Mouse (Mus musculus) limb, embryonic 14.5 days (tissue): Measurements from ENCODE around the gene Rnf5. TPM values are rescaled to one million over a fixed set of nuclear protein-coding genes. Genes with fewer than 3 reads are reported as not detected.
A peak's percentile ranks its signal among the peaks of the same experiment; 100 is the strongest.

ENCODE experiments used
- ATAC-seq: fragments of 200-750 bp; cut with Nextera tagmentation; 2 replicates; pipeline ENCODE4 v1.8.0; 2017; ENCODE audit warnings: low read depth, moderate number of reproducible peaks, moderate TSS enrichment; ENCODE audit not compliant: low FRiP score
- DNase-seq: peaks from one replicate; pipeline ENCODE4 v3.0.0-alpha.2; 2015; ENCODE audit warnings: low spot score
- H3K27ac ChIP-seq: fragments of 300-500 bp; sonication (generic); replicated peaks from 2 replicates; pipeline ENCODE4 v1.5.1; 2014; ENCODE audit warnings: low read depth, mild to moderate bottlenecking, low read length, moderate library complexity, mixed read lengths
- H3K27me3 ChIP-seq: fragments of 300-500 bp; sonication (generic); 2 replicates; pipeline ENCODE4 v1.6.1; 2014; ENCODE audit warnings: low read length, mixed read lengths; ENCODE audit not compliant: control insufficient read depth, insufficient read depth
- H3K36me3 ChIP-seq: fragments of 300-500 bp; sonication (generic); 2 replicates; pipeline ENCODE4 v1.6.1; 2014; ENCODE audit warnings: mild to moderate bottlenecking, low read length, moderate library complexity, mixed read lengths; ENCODE audit not compliant: control insufficient read depth, insufficient read depth
- H3K4me1 ChIP-seq: fragments of 300-500 bp; sonication (generic); 2 replicates; pipeline ENCODE4 v1.6.1; 2014; ENCODE audit warnings: antibody characterized with exemption, low read length, mixed read lengths; ENCODE audit not compliant: control insufficient read depth, insufficient read depth
- H3K4me2 ChIP-seq: fragments of 300-500 bp; sonication (generic); replicated peaks from 2 replicates; pipeline ENCODE4 v1.6.1; 2014; ENCODE audit warnings: low read depth, mild to moderate bottlenecking, low read length, moderate library complexity; ENCODE audit not compliant: severe bottlenecking
- H3K4me3 ChIP-seq: fragments of 300-500 bp; sonication (generic); replicated peaks from 2 replicates; pipeline ENCODE4 v1.5.1; 2014; ENCODE audit warnings: low read length
- H3K9ac ChIP-seq: fragments of 300-500 bp; sonication (generic); 2 replicates; pipeline ENCODE4 v1.6.1; 2014; ENCODE audit warnings: mild to moderate bottlenecking, low read depth, low read length, moderate library complexity; ENCODE audit not compliant: severe bottlenecking
- H3K9me3 ChIP-seq: fragments of 300-500 bp; sonication (generic); 2 replicates; pipeline ENCODE4 v1.6.1; 2016; ENCODE audit warnings: low read length; ENCODE audit not compliant: control insufficient read depth
- POLR2A ChIP-seq: fragments of 200-500 bp; IDR thresholded peaks from 2 replicates; pipeline ENCODE4 v1.8.0; 2012; ENCODE audit warnings: inconsistent platforms, mild to moderate bottlenecking, moderate library complexity, borderline replicate concordance; ENCODE audit not compliant: insufficient read depth, insufficient read length; ENCODE audit errors: extremely low read depth
- WGBS: fragments of 180-500 bp; shearing (Covaris S2); extraction: QIAGEN DNeasy Blood & Tissue Kit; methylation state at CpG from one replicate; pipeline ENCODE4 v1.1.7; 2014; 5-methylcytosine and 5-hydroxymethylcytosine counted together
- polyA plus RNA-seq, 2 experiments: library from polyadenylated mRNA; depleted of rRNA in 1 of 2; stranded (reverse) in 1 of 2; unstranded in 1 of 2; fragments of >200 nt; fragmentation: Nextera tagmentation in 1 of 2; extraction: Ambion mirVana in 1 of 2; gene quantifications; 2 replicates each; pipeline versions ENCODE4 v1.2.1 to v1.2.3; 2012 to 2014

Rnf5 gene
- polyA plus RNA-seq, 2 experiments, result 79.5 to 103 TPM

GRCm38 (mm10) chr17:34583819-34584218 is 19.7 kb downstream of the Rnf5 start:
- Histone ChIP-seq H3K27me3 (no peaks in the 10 kb centered on the region), H3K4me2 (no peak overlapping the region), H3K4me3 (no peak overlapping the region), H3K27ac (no peak overlapping the region), H3K36me3 (no peaks in the 10 kb centered on the region), H3K9ac (no peak overlapping the region), H3K9me3 (no peaks in the 10 kb centered on the region), H3K4me1 (peaks cover 19% of the 10 kb centered on the region)
- ATAC-seq (no peak), DNase-seq (no peak)
- no peak for TF ChIP-seq POLR2A
- WGBS, result 94% methylated on average over 8 of the region's 8 CpGs

DNA sequence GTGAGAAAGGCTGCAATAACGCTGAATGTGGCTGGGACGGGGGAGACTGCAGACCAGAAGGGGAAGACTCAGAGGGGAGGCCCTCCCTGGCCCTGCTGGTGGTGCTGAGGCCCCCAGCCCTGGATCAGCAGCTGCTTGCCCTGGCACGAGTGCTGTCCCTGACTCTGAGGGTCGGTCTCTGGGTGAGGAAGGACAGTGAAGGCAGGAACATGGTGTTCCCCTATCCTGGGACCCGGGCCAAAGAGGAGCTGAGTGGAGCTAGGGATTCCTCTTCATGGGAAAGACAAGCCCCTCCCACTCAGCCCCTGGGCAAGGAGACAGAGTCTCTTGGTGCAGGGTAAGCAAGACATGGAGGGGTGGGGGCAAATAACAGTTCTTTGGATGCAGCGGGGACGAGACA is 20.1 kb downstream of the Rnf5 start:
- WGBS, result 60% methylated on average over 7 of the region's 7 CpGs
- H3K4me3 ChIP-seq, result no peak overlapping the region
- no peaks in the 10 kb centered on the region for H3K27me3 ChIP-seq
- H3K9ac ChIP-seq, result no peak overlapping the region
- no peaks in the 10 kb centered on the region for H3K9me3 ChIP-seq
- peaks cover 15% of the 10 kb centered on the region; the same call in 1 of the 2 replicates for H3K4me1 ChIP-seq
- TF ChIP-seq POLR2A, result no peak
- H3K36me3 ChIP-seq, result no peaks in the 10 kb centered on the region
- no peak for DNase-seq
- no peak for ATAC-seq
- no peak overlapping the region for H3K27ac ChIP-seq
- H3K4me2 ChIP-seq, result no peak overlapping the region

GRCm38 (mm10) chr17:34582528-34582927 is 21.0 kb downstream of the Rnf5 start:
- Histone ChIP-seq H3K4me1 (peaks cover 12% of the 10 kb centered on the region; the same call in 1 of the 2 replicates), H3K27me3 (no peaks in the 10 kb centered on the region), H3K4me2 (no peak overlapping the region), H3K9me3 (no peaks in the 10 kb centered on the region), H3K4me3 (no peak overlapping the region), H3K36me3 (no peaks in the 10 kb centered on the region), H3K27ac (no peak overlapping the region), H3K9ac (no peak overlapping the region)
- 83% methylated on average over 12 of the region's 12 CpGs for WGBS
- DNase-seq, result no peak
- ATAC-seq, result no peak
- no peak for TF ChIP-seq POLR2A

DNA sequence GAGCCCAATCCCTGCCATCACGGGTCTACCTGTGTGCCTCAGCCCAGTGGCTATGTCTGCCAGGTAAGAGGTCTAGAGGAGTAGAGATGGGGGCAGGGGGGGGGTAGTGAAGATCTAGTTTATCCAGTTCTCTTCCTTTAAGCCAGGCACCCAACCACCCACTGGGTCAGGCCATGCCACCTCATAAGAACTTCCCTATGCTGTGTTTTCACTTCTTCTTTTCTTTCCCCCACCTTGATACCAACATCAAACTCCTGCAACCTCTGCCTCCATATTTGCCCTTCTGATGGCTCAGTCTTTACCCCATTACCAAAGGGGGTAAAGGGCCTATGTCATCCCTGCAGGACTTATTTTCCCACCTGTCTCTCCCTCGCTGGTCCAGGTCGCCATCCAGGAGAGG is 25.4 kb downstream of the Rnf5 start:
- H3K27ac ChIP-seq, result no peak overlapping the region
- no peak overlapping the region for H3K4me2 ChIP-seq
- no peaks in the 10 kb centered on the region for H3K36me3 ChIP-seq
- H3K9ac ChIP-seq, result no peak overlapping the region
- H3K4me1 ChIP-seq, result peaks cover 5% of the 10 kb centered on the region; the same call in 1 of the 2 replicates
- WGBS, result 93% methylated on average over 3 of the region's 3 CpGs
- no peaks in the 10 kb centered on the region for H3K9me3 ChIP-seq
- ATAC-seq, result no peak
- no peak overlapping the region for H3K4me3 ChIP-seq
- no peak for DNase-seq
- no peak for TF ChIP-seq POLR2A
- no peaks in the 10 kb centered on the region for H3K27me3 ChIP-seq

GRCm38 (mm10) chr17:34576577-34576976 is 26.9 kb downstream of the Rnf5 start:
- Histone ChIP-seq H3K9ac (no peak overlapping the region), H3K9me3 (no peaks in the 10 kb centered on the region), H3K27me3 (no peaks in the 10 kb centered on the region), H3K4me1 (peaks cover 5% of the 10 kb centered on the region; the same call in 1 of the 2 replicates), H3K36me3 (no peaks in the 10 kb centered on the region), H3K27ac (no peak overlapping the region), H3K4me2 (no peak overlapping the region), H3K4me3 (no peak overlapping the region)
- 0 out of 2 replicates have a peak, but pooled peaks have one; percentile 16 for ATAC-seq
- 45% methylated on average over 5 of the region's 5 CpGs for WGBS
- no peak for DNase-seq
- TF ChIP-seq POLR2A, result no peak

- no peak for TF ChIP-seq POLR2A
- Histone ChIP-seq H3K27ac (no peak overlapping the region), H3K36me3 (no peaks in the 10 kb centered on the region), H3K9me3 (no peaks in the 10 kb centered on the region), H3K4me2 (no peak overlapping the region), H3K9ac (no peak overlapping the region), H3K4me1 (peaks cover 5% of the 10 kb centered on the region; the same call in 1 of the 2 replicates), H3K27me3 (no peaks in the 10 kb centered on the region), H3K4me3 (no peak overlapping the region)
- 13% methylated on average over 15 of the region's 15 CpGs for WGBS
- no peak for ATAC-seq
- DNase-seq, result no peak
These were observed 31.1 kb downstream of the Rnf5 start for GRCm38 (mm10) chr17:34572361-34572760.
